Mouse (Mus musculus): ENCODE measurements around the gene Slc6a18.
"Not testable (repeated sequence)": the region's sequence is repeated elsewhere in the genome, so short reads cannot be mapped to it uniquely, and the experiment has no call there.

Gene Slc6a18

GRCm38 (mm10) chr13:73677853-73678252, at the start of gene Slc6a18:
Slc6a18 (minus strand) TSS chr13:73678023.
- DNase-seq (ENCODE audit: low read depth in 1 of 2, low spot score in 2 of 2): no peak

- DNase-seq (ENCODE audit: low read depth in 1 of 2, low spot score in 2 of 2): no peak
Observed at GRCm38 (mm10) chr13:73725315-73725714, 47.5 kb upstream of the Slc6a18 start.

DNA sequence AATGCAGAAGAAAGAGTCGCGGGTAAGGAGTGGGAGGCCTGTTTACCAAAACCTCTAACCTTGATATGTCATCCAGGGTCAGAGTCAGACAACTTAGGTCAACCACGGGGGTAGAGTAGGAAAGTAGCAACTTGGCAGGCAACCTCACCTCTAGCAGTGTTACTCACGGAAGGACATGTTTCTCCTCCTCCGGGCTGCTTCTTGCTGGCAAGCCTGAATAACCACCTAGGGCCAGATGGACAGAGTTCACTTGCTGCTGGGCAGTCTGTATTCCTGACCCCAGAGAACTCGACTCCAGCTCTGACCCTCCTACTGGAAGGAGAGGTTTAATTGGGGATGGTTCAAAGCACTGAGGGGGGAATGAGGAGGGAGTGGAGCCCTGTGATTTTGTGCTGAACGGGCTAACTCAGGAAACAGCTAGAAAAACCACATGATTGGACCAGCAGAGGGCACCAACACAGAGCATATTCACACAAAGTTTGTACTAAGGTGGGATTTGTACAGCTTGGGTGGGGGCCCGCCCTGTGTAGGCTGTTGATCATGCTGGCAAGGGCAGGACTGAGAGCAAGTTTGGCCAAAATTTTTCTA, 45.4 kb upstream of the Slc6a18 start:
- no peak for DNase-seq (ENCODE audit: low read depth in 1 of 2, low spot score in 2 of 2)

DNA sequence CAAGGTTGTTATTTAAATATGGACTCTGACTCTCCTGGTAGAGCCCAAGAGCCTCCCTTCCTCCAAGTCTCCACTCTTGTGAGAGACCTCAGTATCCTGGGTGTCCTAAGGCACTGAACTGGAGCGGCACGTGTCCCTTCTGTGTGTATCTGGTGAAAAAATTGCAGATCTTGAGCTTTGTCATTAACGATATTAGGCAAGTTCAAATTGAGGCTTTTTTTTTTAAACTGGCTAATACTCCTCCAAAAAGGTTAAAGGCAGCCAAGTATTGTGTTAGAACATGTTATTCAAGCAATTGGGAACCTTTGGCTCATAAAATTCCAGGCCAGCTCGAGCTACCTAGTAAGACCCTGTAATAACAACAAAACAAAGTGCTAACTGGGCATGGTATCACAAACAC, 42.4 kb upstream of the Slc6a18 start:
- no peak for DNase-seq (ENCODE audit: low read depth in 1 of 2, low spot score in 2 of 2)

DNA sequence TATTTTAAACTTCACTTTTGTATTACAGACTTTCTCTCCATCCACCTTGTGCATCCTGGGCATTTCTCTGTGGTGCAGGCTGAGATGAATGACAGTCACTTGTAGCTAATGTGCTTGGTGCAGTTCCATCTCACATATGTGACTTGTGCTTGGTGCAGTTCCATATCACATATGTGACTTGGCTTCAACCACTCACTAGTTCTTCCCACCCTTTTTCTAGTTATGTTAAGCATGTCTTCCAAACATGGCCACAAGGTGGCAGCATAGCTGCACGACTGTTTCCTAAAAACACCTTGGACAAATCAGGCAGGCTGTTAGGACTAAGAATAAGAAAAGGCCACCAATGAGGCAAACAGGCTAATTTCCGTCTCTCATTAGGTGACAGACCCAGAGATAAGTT, 40.4 kb upstream of the Slc6a18 start:
- peak in 1 of 2 experiments; percentile 44 for DNase-seq (ENCODE audit: low read depth in 1 of 2, low spot score in 2 of 2)

DNA sequence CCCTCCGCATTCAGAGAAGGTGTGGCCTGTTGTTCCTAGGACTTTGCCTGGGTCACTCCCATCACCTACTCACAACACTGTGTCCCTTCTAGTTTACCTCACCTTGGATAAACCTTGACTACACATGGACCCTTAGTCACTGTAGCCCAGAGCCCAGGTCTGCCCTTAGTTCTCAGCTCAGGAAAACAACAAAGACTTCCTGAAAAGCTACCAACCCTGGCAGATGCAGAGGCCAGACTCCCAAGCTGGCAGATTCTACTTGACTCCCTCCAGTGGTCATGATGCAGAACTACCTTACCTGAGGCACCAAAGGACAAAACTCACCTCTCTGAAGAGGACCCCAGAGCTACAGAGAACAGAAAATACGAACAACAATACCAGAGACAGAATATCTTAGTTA, 36.2 kb upstream of the Slc6a18 start:
- DNase-seq (ENCODE audit: low read depth in 1 of 2, low spot score in 2 of 2): no peak

DNA sequence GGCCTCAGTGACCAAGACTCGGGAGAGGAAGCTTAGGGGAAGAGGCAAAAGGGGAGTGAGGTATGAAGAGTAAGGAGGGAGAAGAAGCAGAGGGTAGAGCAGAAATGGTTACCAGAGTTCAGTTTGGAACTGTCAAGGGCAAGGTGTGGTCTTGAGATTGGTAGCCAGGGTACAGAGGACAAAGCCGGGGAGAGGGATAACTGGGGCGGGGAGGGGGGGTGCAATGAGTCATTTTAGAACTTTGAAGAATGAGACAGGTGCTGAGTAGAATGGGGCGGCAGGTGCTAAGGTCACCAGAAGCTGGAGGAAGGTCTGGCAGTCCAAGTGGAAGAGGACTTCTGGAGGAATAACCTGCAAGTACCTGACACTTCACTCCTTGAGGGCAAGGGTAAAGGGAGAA, 35.4 kb upstream of the Slc6a18 start:
- DNase-seq (ENCODE audit: low read depth in 1 of 2, low spot score in 2 of 2): no peak

DNA sequence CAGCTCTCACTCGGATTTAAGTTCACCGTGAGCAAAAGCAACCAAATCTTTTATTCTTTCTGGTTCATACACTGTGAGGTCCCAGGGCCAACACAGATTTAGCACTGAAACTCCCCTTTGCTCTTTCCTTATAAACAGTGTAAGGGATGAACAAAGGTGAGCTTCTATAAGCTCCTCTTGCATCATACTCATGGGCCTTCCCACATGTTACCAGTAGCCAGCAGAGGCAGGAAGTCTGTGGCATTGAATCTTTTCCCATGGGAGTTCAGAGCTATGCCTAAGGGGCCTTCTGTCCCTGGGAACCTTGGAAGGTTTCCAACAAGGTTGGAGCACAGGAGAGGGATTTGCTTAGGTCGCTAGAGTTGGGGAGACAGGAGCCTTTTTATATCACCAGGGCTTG, 34.4 kb upstream of the Slc6a18 start:
- no peak for DNase-seq (ENCODE audit: low read depth in 1 of 2, low spot score in 2 of 2)

DNA sequence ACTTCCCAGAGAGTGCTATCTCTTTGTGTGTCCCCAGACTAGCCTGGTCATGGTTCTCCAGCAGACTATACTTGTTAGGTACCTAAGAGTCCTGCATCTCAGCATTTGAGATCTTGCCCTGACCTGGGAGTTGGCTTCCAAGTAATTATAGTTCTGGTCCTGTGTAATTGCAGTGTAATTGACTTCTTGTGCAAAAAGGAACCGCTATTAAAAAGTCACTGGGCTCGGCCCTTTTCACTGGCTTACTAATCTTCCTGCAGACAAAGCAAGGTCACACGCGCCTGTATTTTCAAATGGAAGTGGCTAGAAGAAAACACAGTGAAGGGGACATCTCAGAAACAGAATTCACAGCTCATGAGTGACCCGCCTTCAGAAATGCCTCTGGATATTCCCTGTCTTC, 34.0 kb upstream of the Slc6a18 start:
- DNase-seq (ENCODE audit: low read depth in 1 of 2, low spot score in 2 of 2): no peak

DNA sequence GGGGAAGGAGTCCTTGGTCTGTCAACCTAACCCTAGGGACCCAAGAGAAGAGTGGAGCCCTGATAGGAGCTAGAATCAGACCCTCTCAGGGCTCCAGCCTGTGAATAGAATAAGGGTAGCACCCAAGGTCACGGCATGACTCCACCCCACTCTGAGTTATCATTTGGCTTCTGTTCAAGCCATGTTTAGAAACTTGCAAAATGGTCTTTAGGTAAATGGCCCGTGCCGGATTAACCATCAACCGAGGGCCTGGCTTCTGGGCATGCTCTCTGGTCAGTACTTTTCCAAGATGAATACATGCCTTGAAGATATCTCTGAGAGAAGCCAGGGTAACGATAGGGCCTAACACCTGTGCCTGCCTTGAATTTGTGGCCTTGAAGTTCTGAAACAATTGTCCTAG, 33.4 kb upstream of the Slc6a18 start:
- DNase-seq (ENCODE audit: low read depth in 1 of 2, low spot score in 2 of 2): no peak

GRCm38 (mm10) chr13:73709491-73709890, 31.7 kb upstream of the Slc6a18 start:
- DNase-seq (ENCODE audit: low read depth in 1 of 2, low spot score in 2 of 2): no peak

- no peak for DNase-seq (ENCODE audit: low read depth in 1 of 2, low spot score in 2 of 2)
Observed at GRCm38 (mm10) chr13:73704694-73705325, 27.0 kb upstream of the Slc6a18 start, which contains the start of gene Slc6a19. Slc6a19 (minus strand) TSS chr13:73704865.

- DNase-seq (ENCODE audit: low read depth in 1 of 2, low spot score in 2 of 2): not testable (repeated sequence)
Observed at GRCm38 (mm10) chr13:73703486-73703885, 25.7 kb upstream of the Slc6a18 start.

DNA sequence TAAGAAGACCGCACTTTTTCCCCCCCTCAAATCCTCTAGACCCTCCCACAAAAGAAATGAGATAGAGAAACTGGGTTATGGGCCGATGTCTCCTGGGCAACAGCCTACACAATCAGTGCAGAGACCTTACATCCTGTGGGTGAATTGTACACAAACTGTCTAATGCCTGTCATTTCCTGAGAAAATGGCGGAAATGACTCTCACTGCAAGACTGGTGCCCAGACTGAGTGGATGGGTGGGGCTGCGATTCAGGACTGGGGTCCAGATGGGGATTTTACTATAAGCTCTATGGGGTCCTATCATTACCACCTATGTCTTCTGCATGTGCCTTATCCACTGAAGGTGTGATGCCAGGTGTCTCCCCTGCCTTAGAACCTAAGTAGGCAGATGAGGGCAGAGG, 25.0 kb upstream of the Slc6a18 start:
- no peak for DNase-seq (ENCODE audit: low read depth in 1 of 2, low spot score in 2 of 2)

DNA sequence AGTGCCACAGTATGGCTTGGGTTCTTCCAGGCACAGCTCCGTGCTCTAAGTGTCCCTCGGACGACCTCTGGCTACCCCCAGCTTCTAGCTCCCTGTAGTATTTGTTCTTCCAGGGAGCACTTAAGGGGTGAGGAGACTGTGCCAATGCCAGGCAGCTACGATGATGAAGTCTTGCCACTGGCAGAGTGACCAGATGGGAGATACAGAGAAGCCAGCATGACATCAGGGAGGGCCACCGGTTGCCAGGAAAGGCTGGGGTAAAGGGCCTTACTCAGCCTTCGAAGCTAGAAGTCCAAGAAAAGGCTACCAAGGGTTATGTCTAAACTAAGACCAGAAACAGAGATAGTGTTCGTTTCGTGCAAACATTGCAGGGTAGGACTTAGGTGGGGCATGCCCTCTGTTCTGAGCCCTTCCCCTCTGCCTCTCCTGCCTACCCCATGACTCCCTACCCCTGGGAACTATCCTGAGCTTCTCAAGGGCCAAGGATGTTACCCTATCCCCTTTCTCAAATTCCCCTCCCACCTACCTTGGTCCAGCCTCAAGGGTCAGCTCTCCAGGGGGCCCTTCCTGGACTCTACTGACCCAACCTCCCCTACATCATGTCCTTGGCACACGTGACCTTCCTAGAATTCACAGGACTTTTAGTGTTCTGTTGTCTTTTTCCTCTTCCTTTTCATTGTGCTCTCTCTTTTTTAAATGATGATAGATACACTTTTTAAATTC, 23.5 kb upstream of the Slc6a18 start:
- DNase-seq (ENCODE audit: low read depth in 1 of 2, low spot score in 2 of 2): no peak

- no peak for DNase-seq (ENCODE audit: low read depth in 1 of 2, low spot score in 2 of 2)
Observed at GRCm38 (mm10) chr13:73700554-73700953, 22.7 kb upstream of the Slc6a18 start.

DNA sequence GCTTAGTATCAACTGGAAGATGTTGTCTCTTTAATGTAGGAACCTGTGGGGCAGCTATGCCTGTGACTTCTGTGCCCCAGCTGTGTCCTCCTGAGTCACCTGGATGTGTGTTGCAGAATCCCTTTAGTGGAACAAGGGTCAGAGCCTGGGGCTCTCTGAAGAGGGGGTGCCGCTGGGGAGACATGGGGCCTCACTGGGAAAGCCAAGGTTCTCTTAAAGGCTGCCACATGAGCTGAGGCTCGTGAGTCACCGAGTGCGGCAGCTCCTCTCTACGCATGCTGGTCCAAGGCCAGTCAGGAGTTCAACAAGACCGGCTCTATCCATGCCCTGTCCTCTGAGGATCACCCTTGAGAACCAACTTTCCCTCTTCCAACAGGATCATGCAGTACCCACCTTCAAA, 21.9 kb upstream of the Slc6a18 start:
- no peak for DNase-seq (ENCODE audit: low read depth in 1 of 2, low spot score in 2 of 2)

GRCm38 (mm10) chr13:73696529-73696928, 18.7 kb upstream of the Slc6a18 start:
- no peak for DNase-seq (ENCODE audit: low read depth in 1 of 2, low spot score in 2 of 2)

DNA sequence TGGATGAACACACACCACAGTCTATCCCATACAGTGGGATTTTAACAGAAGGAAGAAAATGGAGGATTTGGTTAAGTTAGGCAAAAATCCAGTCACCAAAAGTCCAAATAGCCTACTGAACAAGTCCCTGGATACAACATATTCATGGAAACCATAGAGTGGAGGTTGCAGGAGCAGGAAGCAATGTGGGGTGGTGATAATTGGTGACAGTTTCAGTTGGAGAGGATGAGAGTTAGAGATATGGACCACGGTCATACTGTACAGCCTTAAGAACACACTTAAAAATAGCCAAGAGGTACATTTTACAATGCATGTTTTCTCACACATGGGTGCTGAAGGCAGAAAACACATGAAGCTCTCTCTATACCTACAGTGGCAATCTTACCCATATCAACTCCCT, 17.1 kb upstream of the Slc6a18 start:
- no peak for DNase-seq (ENCODE audit: low read depth in 1 of 2, low spot score in 2 of 2)

DNA sequence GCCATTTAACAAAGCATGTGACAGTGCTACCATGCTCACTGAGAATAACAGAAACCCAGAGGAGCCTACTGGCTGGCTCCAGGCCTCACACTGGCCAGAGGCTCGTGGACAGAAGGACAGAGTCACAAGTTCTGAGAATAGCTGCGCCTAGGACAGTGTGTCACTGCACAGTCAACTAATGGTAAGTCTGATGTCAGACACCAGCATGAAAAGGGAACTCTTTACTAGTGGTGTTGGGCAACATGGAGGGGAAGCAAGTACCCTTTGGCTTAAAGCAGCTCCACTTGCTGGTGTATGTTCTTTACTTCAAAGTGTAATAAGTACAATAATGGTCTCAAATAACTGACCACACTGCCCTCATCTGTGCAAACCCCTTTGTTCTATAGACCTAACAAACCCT, 15.5 kb upstream of the Slc6a18 start:
- DNase-seq (ENCODE audit: low read depth in 1 of 2, low spot score in 2 of 2): peak in 1 of 2 experiments; percentile 12

GRCm38 (mm10) chr13:73692249-73692868, 14.5 kb upstream of the Slc6a18 start:
- DNase-seq (ENCODE audit: low read depth in 1 of 2, low spot score in 2 of 2): peak; percentile 28 to 31

DNA sequence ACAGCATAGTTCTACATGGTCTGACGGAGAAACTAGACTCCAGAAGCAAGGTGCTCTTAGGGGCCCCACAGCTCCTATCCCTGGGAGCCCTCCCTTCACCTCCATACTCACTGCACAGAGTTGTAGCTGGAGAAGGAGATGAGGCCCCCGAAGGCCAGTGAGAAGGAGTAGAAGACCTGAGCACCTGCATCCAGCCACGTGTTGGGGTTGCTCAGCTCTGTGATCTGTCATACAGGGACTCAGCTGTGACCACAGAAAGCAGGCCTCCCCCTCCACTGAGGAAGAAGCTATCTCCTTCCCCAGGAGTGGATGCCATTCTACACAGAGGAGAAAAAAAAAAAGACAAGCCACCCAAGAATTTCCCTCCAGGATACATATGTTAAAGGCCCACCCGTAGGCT, 11.1 kb upstream of the Slc6a18 start:
- DNase-seq (ENCODE audit: low read depth in 1 of 2, low spot score in 2 of 2): no peak
